Mouse (Mus musculus) embryo, embryonic 10 days (tissue): ENCODE data around the gene Mt3.
"Not testable (repeated sequence)": the region's sequence is repeated elsewhere in the genome, so short reads cannot be mapped to it uniquely, and the experiment has no call there.

Experiments used
- DNase-seq: peaks from one replicate; pipeline ENCODE4 v3.0.0-alpha.2; 2015; ENCODE audit warnings: low spot score

The Mt3 gene

DNA sequence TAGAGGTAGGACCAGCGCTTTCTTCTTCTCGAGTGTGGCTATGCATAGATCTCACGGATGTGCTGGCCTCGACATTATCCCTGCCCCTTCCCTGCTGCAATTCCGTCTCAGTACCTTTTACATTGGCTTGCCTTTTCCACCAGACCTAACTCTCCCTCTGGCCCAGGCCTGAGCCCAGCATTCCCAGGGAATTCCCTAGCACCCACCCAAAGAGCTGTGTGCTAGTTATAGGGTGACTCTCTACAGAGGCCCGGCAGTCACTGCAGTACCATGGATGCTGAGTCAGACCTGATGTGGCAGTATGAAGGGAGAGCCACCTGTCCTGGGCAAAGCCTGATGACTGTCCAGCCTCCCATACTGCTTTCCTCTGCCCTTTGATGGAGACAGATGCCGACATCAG, 1.0 kb downstream of the Mt3 start:
- DNase-seq, result no peak

DNA sequence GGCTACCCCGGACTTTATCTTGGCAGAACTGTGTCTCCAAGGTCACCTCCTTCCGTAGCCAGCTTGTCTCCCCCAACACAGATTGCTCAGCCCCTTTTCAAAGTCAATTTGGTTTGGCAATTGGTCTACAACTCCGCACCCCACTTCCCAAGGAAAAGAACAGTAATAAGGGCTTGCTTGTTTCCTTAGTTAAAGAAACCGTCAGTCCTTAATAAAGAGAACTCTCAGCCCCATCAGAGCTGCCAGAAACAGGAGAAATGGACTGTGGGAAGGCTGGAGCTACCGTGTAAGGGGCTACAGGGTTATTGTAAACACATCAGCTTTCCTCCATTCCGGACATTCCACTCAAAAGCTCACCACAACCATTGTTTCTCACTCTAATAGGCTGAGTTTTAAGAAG, 2.1 kb downstream of the Mt3 start:
- DNase-seq, result no peak

DNA sequence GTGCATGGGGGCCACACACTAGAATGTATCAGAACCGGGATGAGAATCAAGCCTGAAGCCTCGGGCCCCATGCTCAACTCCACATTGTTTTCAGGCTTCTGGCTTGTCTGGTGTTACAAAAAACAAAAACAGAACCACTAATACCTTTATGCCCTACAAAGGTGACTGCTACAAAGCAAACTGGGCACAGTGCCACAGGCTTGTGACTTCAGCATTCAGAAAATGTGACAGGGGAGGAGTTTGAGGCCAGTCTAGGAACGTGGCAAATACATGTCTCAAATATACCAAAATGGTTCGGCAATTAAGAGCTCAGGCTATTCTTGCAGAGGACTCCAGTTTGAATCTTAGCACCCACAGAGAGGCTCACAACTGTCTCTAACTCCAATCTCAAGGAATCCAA, 3.7 kb downstream of the Mt3 start:
- DNase-seq, result no peak

DNA sequence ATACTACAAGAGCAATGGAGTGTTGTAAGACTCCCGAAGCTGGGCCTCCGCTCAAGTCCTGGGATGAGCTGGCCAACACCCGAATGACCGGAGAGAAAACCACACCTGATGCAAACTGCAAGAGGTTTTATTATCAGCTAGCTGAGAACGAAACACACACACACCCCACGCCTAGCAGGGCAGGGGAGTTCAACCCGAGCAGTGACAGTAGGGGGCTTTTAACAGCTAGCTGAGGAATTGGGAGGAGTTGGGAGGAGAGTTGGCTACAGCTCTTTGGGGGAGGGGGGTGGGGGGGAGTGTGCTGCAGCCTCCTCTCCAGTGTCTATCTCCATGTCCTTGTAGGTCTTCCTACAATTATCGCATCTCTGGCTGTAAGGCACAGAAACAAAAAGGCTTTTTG, 13.4 kb downstream of the Mt3 start:
- not testable (repeated sequence) for DNase-seq

DNA sequence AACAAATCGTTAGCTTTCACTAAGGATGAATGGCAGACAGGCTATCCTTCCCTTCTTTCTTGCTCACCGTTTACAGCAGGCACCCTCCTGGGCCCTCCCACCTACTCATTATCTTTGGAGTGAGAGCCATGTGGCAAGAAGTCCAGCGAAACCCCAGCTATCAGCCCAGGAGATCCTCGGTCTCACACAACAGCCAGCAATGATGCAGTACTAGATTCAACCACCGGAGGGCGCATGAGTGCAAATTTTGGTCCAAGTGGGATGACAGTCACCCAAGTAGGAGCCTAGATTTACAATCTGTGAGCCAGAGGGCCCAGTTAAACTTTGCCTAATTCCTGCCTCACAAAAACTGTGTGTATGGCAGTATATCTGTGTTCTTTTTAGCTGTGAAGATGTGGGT, 14.8 kb downstream of the Mt3 start:
- peak; percentile 92 for DNase-seq

DNA sequence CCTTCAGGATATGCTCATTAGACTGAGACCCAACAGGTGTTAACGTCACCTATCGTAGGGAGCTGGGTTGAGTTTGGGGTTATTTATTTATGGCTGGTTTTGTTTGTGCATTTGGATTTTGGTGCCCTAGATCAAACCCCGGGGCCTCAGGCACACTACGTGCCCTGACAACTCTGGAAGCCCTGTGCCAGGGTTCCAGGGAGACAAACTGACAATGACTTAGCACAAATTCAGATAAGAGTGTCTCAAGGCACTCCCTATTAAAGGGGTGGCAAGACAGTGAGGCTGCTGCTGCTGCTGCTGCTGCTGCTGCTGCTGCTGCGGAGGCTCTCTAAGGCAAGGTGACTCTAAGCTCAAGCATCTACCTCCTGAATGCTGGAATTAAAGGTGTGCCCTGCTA, 17.1 kb downstream of the Mt3 start:
- no peak for DNase-seq

DNA sequence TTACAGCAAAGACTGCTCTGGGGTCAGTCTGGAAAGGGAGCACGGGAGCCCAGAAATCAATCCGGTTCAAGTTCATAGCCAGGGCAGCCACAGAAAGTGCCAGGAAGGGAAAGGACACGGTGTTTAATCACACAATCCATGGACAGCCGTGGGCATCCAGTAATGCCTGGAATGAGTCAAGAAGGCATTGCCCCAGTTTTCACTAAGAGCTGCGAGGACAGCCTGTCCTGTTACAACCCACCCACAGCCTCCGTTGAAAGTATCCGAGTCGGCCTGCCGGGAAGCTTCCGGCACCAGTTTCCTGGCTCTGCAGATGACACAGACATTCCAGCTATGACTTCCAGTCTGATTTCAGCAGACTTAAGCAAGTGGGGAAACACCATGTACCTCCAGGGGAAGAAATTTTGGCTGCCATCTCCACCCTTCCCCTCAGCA, 18.9 kb downstream of the Mt3 start:
- no peak for DNase-seq

DNA sequence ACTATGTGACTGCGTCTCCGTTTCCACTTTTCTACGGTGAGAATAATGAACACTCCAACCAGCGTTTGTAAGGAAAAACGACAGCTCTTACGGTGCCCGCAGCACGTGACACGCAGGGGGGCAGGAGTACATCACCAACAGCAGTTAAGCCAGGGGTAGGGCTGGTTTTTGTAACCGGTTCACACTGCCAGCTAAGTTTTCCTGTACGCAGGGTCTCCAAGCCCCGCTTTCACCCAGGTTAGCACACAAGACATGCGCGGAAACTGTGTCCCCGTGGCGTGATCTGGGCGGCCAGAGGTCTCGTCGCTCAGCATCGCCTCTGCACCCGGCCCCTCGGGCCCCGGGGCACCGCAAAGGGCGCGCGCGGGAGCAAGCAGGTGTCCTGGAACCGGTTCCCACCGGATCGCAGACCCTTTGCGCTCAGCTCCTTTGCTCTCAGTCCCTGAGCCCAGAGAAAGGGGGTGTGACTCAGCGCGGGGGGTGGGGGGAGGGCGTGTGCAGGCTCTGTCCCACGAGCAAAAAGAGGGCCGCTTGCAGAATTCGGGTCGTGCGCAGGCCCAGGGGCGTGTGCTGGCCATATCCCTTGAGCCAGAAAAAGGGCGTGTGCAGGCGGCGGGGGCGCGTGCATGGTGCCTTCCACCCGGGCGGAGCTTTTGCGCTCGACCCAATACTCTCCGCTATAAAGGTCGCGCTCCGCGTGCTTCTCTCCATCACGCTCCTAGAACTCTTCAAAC, 19.8 kb downstream of the Mt3 start, which contains the start of gene Mt2:
Mt2 (plus strand) TSS at position 590 of the 734 bp plus-strand sequence.
- DNase-seq, result peak; percentile 77

DNA sequence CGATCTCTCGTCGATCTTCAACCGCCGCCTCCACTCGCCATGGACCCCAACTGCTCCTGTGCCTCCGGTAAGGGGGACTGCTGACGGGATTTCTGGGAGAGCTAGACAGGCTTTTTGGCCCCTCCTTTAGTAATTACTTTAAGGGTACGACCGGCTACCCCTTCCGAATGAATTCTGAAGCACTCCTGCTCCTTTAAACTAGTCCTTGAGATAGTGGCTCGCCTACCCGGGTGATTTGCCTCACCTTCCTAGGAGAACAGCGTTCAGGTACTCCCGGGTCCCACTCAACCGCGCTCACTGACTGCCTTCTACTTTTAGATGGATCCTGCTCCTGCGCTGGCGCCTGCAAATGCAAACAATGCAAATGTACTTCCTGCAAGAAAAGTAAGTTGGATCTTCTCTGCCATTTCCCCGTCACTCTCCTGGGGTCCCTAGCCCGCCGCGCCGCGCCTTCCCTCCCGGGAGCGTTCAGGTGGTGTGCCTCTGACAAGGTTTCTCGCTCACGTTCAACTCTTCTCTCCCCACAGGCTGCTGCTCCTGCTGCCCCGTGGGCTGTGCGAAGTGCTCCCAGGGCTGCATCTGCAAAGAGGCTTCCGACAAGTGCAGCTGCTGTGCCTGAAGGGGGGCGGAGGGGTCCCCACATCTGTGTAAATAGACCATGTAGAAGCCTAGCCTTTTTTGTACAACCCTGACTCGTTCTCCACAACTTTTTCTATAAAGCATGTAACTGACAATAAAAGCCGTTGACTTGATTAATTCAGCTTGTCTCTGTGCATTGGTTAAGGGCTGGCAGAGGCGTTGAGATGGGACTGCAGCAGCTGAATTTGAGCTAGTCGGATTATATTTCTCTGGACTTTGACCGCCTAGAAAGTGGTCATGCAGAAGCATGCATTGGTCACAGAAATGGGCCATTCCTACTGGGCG, 20.7 kb downstream of the Mt3 start:
- DNase-seq, result no peak

DNA sequence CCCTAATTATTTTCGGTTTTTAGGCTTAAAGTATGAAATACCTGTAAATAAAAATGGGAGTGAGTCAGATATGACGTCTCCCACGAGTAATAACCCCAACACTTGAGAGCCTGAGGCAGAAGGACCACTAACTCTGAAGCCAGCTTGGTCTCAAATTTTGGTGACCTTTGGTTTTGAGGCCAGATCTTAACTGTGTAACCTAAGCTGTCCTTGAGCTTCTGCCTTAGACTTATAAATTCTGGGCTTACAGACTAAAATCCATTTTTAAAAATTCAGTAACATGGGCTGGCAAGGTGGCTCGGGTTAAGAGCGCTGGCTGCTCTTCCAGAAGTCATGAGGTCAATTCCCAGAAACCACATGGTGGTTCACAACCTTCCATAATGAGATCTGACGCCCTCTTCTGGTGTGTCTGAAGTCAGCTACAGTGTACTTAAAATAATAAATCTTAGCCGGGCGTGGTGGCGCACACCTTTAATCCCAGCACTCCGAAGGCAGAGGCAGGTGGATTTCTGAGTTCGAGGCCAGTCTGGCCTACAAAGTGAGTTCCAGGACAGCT, 21.5 kb downstream of the Mt3 start:
- DNase-seq, result no peak

DNA sequence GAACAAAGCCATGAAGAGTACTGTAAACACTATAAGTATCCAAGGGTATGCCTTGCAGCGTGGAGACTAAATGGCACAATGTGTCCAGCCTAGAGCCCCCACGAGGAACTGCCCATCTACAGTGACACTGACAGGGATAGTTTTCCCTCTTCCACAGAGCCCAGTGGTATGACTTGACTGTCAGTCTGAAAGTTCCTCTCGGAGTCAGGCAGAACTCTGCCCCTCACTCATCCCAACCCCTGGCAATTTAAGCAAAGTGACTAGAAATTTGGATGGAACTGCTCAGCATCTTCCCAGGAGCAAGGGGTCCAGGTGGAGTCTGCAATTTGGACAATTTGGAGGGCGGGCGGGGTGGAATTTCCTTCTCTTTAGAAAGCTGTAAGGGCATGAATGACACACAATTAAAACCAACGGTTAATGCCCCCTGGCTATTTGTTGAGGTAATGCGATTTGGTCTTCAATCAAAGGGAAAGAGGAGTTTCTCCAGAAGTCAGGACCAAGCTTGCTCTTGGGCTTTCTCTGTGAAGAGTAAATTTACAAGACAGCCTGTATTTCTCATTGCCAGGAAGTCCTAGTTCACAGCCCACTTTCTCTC, 22.3 kb downstream of the Mt3 start:
- DNase-seq, result no peak

DNA sequence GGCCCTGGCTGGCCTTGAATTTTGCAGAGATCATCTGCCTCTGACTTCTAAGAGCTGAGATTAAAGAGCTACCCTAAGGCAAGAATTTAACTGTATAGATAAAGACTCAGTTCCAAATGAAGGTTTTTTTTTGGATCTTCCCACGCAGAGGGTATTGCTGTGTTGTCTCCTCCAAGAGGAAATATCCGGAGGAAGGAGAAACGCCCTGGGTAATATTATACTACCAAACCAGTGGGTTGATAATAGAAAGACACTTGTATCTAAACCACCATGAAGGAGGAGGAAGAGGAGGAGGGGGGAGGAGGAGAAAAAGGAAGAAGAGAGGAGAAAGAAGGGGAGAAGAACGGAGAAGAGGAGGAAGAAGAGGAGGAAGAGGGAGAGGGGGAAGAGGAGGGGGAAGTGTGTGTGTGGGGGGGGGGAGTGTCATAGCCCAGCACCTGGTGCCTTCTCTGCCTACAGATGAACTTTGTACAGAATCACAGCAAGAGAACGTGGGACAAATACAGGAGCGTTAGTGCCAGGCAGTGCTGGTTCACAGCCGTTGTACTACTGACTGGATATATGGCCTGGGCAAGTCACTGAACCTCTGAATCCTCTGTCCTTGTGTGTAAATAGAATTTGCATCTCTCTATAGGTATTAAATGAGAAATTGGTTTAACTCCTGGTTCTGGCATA, 25.4 kb downstream of the Mt3 start:
- no peak for DNase-seq

DNA sequence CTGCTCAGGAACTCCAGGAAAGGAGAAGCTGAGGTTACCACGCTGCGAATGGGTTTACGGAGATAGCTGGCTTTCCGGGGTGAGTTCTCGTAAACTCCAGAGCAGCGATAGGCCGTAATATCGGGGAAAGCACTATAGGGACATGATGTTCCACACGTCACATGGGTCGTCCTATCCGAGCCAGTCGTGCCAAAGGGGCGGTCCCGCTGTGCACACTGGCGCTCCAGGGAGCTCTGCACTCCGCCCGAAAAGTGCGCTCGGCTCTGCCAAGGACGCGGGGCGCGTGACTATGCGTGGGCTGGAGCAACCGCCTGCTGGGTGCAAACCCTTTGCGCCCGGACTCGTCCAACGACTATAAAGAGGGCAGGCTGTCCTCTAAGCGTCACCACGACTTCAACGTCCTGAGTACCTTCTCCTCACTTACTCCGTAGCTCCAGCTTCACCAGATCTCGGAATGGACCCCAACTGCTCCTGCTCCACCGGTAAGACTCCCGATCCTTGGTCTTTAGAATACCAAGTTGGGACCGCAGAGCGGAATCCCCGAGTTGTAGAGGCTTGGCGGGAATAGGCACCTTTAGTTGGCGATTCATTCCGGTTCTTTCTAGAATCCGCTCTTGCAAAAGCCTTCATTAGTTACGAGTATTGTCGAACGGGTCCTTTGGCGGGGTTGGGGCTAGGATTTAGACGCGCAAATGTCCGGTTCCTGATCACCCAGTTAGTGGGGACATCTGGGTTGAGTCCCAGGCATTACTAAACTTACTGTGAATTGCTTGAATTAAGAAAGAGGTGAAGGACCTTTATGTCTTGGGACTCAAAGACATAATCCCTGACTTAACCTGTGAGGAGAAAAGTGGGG, 26.7 kb downstream of the Mt3 start, which contains the start of gene Mt1:
Mt1 (plus strand) TSS at position 226 of the 856 bp plus-strand sequence.
- DNase-seq, result peak; percentile 91

DNA sequence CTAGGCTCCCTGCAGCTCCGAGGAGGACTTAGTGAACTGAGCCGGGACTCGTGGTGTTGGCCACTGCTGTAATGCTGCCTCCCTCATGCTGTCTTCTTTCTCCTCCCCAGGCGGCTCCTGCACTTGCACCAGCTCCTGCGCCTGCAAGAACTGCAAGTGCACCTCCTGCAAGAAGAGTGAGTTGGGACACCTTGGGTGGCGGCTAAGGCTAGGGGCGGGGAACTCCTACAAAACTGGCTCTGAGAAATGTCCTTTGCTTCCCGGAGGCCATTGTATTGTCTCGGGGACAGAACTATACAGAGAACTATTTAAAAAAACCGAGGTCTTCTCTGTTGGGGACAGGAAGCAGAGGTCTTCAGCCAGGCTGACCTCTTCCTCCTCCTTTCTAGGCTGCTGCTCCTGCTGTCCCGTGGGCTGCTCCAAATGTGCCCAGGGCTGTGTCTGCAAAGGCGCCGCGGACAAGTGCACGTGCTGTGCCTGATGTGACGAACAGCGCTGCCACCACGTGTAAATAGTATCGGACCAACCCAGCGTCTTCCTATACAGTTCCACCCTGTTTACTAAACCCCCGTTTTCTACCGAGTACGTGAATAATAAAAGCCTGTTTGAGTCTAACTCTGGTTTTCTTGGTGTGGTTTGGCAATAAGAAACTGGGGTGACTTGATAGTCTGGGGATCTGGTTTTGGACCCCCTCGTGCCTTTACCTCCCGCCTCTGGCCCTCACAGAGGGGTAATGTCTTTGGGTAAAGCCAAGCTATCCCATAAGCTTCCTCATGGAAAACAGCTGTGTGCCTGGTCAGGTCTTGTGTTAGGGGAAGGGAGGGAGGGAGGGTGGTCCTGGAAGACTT, 27.5 kb downstream of the Mt3 start:
- peak; percentile 51 for DNase-seq

DNA sequence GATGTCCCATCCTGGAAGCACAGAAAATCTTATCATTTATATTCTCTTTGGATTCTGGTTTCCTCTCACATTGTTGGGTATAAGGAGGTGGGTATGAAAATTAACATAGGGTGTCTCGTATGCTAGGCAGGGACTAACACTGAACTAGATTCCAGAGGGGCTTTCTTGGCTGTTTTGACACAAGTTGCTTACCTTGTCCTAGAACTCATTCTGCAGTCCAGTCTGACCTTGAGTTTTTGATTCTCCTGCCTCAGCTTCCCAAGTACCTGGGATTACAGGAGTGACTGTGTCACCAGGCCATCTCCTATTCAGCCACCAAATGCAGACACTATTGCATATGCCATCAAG, 28.1 kb downstream of the Mt3 start:
- no peak for DNase-seq

DNA sequence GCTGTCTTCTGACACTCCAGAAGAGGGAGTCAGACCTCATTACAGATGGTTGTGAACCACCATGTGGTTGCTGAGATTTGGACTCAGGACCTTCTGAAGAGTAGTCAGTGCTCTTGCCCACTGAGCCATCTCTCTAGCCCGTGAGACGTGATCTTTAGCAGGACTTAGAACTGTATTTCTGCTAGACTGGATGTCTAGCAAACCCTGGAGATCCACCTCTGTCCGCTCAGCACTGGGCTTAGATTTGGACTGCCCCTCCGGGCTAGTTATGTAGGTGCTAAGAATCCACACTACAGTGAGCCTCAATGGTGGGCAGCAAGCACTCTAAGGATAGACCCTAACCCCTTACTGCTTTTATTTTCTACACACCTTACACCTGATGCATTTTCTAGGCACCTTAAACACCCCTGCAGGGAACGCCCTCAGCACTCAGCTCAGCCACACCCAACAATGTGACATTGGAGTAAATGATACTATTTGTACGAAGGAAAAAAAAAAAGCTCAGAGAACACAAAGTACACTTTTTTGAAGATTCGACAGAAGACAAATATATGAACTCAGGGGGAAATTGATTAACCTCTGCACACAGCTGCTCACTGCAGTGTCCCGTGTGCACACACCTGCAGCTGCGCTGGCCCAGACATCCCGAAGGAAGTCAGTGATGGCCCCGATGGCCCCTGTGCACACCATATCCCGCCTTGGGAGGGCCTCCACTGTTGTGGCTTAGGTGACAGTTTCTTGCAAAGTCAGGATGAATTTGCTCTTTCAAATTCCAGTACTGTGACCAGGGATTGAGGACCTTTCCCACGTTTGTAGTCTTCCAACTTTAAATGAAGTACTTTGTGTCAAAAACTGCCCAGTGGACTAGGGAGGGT, 29.9 kb downstream of the Mt3 start:
- DNase-seq, result no peak

DNA sequence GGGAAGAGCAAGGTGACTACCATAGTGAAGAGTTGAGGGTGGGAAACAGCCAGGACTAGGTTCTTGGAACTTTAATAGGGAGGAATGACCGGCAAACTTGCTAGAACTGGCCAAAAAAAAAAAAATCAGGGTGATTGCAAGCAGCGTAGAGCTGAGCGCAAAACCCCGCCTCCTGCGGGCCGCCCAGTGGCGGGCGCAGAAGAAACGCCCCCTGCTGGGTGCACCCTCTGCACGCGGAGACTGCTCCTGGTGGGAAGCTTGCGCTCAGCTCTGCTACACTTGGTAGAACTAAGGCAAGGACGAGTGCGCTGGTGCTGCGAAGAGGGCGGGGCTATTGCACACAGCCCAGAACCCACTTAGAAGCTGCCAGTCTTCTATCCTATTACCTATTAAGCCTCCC, 30.7 kb downstream of the Mt3 start:
- peak; percentile 78 for DNase-seq

DNA sequence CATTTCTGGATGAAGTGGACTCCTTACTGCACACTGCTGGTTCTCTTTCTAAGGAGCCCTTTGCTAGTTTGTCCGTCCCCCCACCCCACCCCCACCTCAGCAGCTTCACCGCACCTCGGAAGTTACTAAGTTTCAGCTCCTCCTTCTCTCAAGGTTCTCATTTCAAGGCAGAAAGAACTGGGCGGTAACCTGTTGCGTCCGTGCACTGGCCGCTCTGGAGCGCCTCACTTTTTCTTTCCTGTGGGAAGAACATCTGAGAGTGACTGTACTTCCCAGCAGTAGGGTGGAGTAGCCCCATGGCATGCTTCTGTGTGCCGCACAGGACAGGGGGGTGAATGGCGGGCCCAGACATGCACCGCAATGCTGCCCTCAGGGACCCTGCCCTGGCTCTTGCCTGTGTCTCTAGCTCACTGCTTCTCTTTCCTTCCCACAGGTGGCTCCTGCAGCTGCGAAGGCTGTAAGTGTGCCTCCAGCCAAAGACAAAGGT, 32.0 kb downstream of the Mt3 start:
- no peak for DNase-seq

DNA sequence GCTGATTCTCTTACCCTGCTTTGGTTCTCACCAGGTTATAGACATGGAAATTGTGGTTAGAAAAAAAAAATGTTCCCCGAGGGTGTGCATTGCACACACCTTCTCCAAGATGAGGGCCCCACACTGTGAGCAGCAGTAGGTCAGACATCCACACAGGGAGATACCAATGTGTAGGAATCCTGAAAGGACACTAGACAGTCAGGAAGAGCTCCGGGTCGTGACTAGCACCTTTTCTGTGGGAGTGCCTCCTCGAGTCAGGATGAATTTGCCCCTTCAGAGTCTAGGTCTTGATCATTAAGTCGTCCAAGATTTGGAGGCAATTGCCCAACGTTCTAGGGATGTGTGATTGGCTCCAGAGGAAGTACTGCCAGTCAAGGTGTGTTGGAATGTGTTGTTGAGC, 33.4 kb downstream of the Mt3 start:
- no peak for DNase-seq
